Mouse (Mus musculus): ENCODE measurements at regions not wholly inside any gene's neighbourhood (a gene's known extent, or its start where the extent isn't known, plus 50 kb on each side); places are given as distances from the start of the nearest gene placed in this dataset.

GRCm38 (mm10) chr8:113183186-113183585, 452.2 kb upstream of the Mon1b start:
- DNase-seq (ENCODE audit: low spot score): no peak

DNA sequence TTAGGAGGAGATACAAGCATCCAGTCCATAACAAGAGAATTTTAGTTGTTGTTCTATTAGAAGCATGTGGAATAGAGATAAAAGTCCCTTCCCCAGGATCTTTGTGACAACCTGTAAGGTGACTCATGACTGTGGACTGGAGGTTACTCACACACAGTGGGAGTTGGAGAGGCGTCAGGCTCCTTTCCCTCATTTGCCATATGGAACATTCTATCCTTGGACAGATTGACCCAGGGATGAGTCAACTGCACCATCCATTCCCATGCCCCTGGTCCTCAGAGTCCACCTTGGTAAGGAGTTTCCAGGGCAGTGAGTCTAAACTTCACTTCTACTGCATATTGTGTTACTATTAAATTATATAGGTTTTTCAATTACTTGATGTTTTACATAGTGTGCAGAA, 444.9 kb upstream of the Mon1b start:
- DNase-seq (ENCODE audit: low spot score): no peak

DNA sequence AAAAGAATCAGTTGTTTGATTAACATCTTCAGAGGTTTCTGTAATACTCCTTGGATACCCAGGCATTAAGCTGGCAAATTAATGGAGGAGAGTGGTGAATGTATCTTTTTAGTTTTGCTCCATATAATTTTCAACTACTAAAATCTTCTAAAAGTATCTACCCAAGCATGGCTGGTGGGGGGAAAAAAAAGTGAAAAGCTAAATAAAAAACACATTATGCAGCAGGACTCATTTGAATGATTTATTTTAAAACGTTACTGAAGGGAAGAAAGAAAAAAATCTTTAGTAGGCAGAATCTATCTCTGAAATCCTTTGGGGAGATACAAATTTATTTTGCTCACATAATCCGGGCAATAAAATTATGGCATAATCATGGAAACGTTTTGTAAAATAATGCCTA, 443.9 kb upstream of the Mon1b start:
- no peak for DNase-seq (ENCODE audit: low spot score)

Data from testis, postnatal 10 days (tissue).